Mouse (Mus musculus) left cerebral cortex, postnatal 4 days (tissue): ENCODE results near the gene Cdipt. TPM values are rescaled to one million over a fixed set of nuclear protein-coding genes. Genes with fewer than 3 reads are reported as not detected.

Source experiments
- DNase-seq: peaks from one replicate; pipeline ENCODE4 v3.0.0-alpha.2; 2022
- intact Hi-C: fragments of 180-260 bp; cut with DNase I; formaldehyde crosslinking; loops from one replicate; pipeline ENCODE4 v1.15.1; 2025
- total RNA-seq, 2 experiments: library from RNA; stranded (reverse); gene quantifications; 2 replicates each; pipeline ENCODE4 v1.2.3; 2021

The Cdipt gene
- total RNA-seq, 2 experiments from 2014 or later = 92.7 to 104 TPM

GRCm38 (mm10) chr7:127011717-127012116, 36.0 kb downstream of the Cdipt start:
- intact Hi-C loops = no loop called here

GRCm38 (mm10) chr7:127012374-127012773, 36.7 kb downstream of the Cdipt start:
- intact Hi-C loops = no loop called here
- DNase-seq = no peak

More at GRCm38 (mm10) chr7:127011717-127012116, 36.0 kb downstream of the Cdipt start:
- DNase-seq = no peak

- intact Hi-C loops = no loop called here
- no peak for DNase-seq
Measured at GRCm38 (mm10) chr7:127012845-127013244, 37.1 kb downstream of the Cdipt start.

- no peak for DNase-seq
- intact Hi-C loops = no loop called here
Measured at GRCm38 (mm10) chr7:127013385-127013784, 37.7 kb downstream of the Cdipt start.

- DNase-seq = no peak
- intact Hi-C loops = no loop called here
Measured at GRCm38 (mm10) chr7:127014320-127014719, 38.6 kb downstream of the Cdipt start, which contains the start of gene Mvp. Mvp (minus strand) TSS chr7:127014621.

- intact Hi-C loops = no loop called here
Measured at GRCm38 (mm10) chr7:127014993-127015392, 39.3 kb downstream of the Cdipt start.

GRCm38 (mm10) chr7:127016081-127016480, 40.4 kb downstream of the Cdipt start:
- intact Hi-C loops = no loop called here
- DNase-seq = no peak

More at GRCm38 (mm10) chr7:127014993-127015392, 39.3 kb downstream of the Cdipt start:
- DNase-seq = no peak

GRCm38 (mm10) chr7:127016481-127016485, 40.6 kb downstream of the Cdipt start, which contains the start of gene Pagr1b:
Pagr1b (minus strand) TSS chr7:127016484.
- no peak for DNase-seq
- intact Hi-C loops = no loop called here

- intact Hi-C loops = no loop called here
- DNase-seq = no peak
Measured at GRCm38 (mm10) chr7:127016486-127016938, 40.8 kb downstream of the Cdipt start.

GRCm38 (mm10) chr7:127016971-127017949, 41.5 kb downstream of the Cdipt start, which contains the start of gene Pagr1a:
Pagr1a (minus strand) TSS chr7:127017352.
- DNase-seq = peak; percentile 99
- intact Hi-C loops = no loop called here

GRCm38 (mm10) chr7:127017950-127018345, 42.2 kb downstream of the Cdipt start:
- DNase-seq = no peak

GRCm38 (mm10) chr7:127018416-127019305, 42.9 kb downstream of the Cdipt start:
- no peak for DNase-seq
- intact Hi-C loops = no loop called here

More at GRCm38 (mm10) chr7:127017950-127018345, 42.2 kb downstream of the Cdipt start:
- intact Hi-C loops = no loop called here

- intact Hi-C loops = no loop called here
- no peak for DNase-seq
Measured at GRCm38 (mm10) chr7:127019306-127019960, 43.7 kb downstream of the Cdipt start.

- DNase-seq = no peak
- intact Hi-C loops = no loop called here
Measured at GRCm38 (mm10) chr7:127020031-127020430, 44.3 kb downstream of the Cdipt start.

GRCm38 (mm10) chr7:127020491-127020890, 44.8 kb downstream of the Cdipt start:
- DNase-seq = no peak
- intact Hi-C loops = no loop called here

- peak; percentile 81 for DNase-seq
- intact Hi-C loops = no loop called here
Measured at GRCm38 (mm10) chr7:127020901-127021562, 45.3 kb downstream of the Cdipt start, which contains the start of the genes Gm42742 and Prrt2. Gm42742 (minus strand) TSS chr7:127021097. Prrt2 (minus strand) TSS chr7:127021211.

- intact Hi-C loops = no loop called here
- no peak for DNase-seq
Measured at GRCm38 (mm10) chr7:127021563-127022527, 46.1 kb downstream of the Cdipt start.

- intact Hi-C loops = no loop called here
- DNase-seq = no peak
Measured at GRCm38 (mm10) chr7:127022528-127023271, 47.0 kb downstream of the Cdipt start.
